Mouse (Mus musculus): ENCODE results near the gene Psmd14. TPM values are rescaled to one million over a fixed set of nuclear protein-coding genes. Genes with fewer than 3 reads are reported as not detected.

Gene Psmd14
- total RNA-seq, 4 experiments from 2014 or later: 103 to 132 (median 114) TPM

DNA sequence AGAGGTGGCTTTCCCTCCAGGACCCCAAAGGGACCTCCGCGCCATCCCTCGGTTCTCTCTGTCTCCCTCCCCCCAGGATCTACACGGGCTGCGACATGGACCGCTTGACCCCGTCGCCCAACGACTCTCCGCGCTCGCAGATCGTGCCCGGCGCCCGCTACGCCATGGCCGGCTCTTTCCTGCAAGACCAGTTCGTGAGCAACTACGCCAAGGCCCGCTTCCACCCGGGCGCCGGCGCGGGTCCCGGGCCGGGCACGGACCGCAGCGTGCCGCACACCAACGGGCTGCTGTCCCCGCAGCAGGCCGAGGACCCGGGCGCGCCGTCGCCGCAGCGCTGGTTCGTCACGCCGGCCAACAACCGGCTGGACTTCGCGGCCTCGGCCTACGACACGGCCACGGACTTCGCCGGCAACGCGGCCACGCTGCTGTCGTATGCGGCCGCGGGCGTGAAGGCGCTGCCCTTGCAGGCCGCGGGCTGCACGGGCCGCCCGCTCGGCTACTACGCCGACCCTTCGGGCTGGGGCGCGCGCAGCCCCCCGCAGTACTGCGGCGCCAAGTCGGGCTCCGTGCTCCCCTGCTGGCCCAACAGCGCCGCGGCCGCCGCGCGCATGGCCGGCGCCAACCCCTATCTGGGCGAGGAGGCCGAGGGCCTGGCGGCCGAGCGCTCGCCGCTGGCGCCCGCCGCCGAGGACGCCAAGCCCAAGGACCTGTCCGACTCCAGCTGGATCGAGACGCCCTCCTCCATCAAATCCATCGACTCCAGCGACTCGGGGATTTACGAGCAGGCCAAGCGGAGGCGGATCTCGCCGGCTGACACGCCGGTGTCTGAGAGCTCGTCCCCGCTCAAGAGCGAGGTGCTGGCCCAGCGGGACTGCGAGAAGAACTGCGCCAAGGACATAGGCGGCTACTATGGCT is 100.3 kb downstream of the Psmd14 start:
- DNase-seq (ENCODE audit: low spot score in 2 of 2): no peak

DNA sequence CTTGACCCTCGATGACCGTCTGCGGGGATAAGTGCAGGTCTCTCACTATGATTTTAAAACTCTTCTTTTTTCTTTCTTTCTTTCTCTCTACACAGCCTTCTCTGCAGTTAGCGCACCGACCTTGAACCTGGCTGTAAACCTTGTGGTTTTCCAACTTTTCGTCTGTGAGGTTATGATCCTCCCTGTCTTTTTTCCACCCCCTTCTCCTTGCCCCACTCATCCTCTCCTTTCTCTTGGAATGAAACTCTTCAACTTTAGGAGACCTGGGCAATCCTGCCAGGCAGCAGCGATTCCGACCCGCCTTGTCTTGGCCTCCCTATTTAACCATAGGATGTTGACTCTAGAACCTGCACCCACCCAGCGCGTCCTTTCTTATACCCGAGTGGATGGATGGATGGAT is 101.0 kb downstream of the Psmd14 start:
- no peak for DNase-seq (ENCODE audit: low spot score in 2 of 2)

DNA sequence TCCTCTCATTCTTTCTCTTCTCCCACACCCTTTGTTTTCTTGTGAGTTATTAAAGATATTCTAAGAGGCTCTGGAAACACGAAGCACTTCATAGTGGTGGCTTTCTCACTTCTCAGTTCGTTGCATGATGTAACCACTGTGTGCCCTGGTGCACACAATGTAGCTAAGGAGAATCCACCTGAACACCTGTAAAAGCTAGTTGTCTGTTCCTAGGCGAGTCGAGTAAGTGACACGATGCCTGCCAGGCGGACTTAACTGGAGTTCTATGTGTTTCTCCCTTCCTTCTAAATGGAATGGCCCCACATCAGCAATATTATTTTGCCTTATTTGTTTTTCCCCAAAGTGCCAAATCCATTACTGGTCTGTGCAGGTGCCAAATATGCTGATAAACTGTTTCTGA is 101.6 kb downstream of the Psmd14 start:
- DNase-seq (ENCODE audit: low spot score in 2 of 2): peak in 1 of 2 experiments; percentile 18

DNA sequence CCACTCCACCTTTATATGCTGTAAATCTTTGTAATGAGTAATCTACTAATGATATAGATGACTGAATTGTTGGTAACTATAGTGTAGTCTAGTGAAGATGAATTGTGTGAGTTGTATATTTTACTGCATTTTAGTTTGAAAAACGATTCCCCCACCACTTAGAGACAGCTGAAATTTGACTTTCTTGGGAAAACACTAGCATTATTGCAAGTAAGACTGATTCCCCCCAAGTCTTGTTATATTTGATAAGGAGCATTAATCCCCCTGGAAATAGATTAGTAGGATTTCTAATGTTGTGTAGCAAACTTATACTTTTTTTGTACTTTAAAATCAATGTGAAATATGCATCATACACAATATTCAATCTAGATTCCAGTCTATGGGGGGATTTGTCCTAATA is 102.0 kb downstream of the Psmd14 start:
- no peak for DNase-seq (ENCODE audit: low spot score in 2 of 2)

DNA sequence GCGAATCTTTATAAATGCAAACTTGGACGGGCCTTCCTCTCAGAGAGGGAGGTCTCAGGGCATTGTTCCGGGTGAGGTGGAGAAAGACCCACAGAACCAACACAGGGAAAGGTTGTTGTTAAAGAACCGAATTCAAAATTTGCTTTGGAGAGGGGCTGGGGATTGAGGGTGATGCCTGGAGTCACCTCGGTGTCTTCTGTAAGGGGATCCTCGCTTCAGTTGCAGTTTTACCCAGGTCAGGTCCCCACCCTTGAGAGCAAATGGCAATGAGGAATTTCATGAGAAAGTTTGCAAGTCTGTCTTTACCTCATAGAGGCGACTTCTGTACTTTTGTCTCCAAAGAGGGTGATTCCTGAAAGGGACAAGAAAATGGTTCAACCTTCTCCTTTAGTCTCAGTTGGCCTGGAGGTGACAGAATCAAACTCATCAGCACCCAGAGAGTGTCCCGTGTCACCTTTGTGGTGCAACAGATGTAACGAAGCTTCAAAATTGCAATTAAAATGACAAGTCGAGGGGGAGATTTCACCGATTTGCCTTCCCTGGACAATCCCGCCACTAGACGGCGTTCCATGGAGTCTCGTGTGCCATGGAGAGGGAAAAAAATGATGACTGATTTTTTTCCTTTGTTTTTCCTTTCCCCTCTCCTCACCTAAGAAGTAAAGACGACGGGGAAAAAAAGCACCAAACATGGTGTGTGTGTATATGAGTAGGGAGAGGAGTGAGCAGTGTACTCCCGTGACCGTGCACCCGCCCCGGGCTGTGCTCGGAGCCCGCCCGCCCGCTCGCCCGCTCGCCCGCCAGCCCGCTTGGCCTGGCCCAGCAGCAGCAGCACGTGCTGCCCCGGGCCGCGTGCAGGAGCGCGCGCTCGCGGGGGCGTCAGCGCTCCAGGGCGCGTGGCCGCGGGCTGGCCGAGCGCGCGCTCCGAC is 103.3 kb downstream of the Psmd14 start:
- peak in 1 of 2 experiments; percentile 18 for DNase-seq (ENCODE audit: low spot score in 2 of 2)

DNA sequence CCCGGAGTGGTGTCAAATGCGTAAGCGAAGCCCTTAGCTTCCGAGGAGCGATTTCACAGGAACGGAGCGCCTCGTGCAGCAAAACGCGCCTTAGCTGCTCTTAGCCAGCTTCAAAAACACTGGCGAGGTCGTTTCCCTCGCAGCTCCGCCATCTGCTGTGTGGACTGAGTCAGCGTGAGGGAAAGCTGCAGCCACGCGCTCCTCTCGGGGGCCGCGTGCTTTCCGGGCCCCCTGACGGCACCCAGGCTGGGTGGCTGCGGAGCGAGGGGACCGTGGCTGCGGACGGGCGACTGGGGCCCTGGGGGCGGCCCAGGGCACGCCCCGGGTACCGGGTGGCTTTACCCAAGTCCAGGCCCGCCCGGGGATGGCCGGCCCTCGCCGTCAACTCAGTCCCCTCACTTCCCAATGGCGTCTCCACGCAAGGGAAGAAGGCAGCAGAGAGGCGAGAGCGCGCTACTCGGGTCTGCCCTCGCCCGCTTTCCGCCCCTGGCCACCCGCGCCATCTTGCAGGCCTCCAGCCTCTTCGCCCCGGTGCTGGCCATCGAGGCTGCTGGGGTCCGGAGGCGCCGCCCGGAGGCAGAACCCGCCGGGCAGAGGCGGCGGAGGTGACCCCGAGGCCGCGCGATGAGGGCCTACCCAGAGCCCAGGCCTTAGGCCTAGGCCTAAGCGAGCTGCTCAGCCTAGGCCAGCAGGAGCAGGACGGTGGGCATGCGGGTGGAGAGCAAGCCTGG is 104.3 kb downstream of the Psmd14 start:
- DNase-seq (ENCODE audit: low spot score in 2 of 2): peak; percentile 19 to 58

DNA sequence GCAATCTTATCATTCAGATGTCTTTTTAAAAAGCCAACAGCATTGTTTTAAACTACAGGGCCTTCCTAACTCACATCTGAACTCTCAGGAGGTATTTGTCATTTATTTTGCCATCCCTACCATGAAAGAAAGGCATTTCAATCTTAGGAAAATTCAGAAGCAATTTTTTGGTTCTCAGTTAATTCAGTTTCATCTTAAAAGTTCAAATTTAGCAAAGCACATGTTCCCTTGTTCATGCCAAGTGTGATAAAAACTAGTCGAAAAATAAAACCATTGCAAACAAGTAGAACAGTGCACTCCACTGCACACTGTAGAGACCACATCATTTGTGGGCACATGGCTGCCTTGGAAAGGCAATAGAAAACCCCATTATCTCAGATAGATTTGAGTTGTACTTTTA is 106.7 kb downstream of the Psmd14 start:
- no peak for DNase-seq (ENCODE audit: low spot score in 2 of 2)

DNA sequence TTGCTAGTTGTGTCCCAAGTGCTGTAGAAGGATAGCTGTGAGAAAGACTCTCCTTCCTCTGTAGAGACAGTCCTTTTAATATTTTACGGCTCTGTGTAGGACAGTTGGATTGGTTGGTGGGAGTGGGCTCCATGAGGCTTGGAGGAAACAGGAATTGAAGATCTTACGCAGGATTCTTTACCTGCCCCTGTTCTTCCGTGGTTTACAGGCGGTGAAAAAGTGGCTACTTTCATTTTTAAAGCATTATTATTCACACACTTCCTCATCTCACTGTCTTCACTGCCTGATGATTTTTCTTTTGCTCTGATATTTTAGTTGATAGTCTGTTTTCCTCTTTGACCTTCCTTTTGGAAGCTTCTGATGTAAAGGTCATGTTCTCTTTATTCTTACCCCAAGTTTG is 108.7 kb downstream of the Psmd14 start:
- DNase-seq (ENCODE audit: low spot score in 2 of 2): no peak

DNA sequence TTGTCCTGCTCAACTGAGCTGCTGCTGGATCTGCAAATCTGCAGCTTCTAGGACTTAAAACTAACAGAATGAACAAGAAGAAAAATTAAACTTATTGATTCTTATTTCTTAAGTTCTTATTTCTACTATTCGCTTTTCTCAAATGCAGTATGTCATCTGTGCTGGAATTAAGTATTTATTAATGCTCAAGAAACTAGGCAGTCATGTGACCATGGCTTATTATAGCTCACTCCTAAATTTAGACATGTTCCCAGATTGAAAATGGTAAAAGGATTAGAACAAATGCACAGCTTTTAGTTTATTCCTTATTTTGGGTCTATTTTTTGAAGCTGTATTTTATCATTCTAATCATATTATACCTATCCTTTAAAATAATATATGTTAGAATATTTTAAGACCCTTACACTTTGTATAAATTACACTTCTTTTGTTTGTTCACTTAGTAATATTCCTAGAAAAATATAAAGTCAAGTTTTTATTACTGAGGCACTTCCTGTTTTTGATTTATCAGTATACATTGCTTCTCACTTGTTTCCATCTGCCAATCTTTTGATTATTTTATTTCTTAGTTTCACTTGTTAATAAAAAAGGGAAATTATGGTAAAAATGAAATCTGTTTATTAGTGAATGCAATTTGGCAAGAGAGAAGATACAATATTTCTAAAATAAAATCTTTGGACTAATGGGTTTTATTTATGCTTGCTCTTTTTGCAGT is 112.1 kb downstream of the Psmd14 start:
- DNase-seq (ENCODE audit: low spot score in 2 of 2): no peak

DNA sequence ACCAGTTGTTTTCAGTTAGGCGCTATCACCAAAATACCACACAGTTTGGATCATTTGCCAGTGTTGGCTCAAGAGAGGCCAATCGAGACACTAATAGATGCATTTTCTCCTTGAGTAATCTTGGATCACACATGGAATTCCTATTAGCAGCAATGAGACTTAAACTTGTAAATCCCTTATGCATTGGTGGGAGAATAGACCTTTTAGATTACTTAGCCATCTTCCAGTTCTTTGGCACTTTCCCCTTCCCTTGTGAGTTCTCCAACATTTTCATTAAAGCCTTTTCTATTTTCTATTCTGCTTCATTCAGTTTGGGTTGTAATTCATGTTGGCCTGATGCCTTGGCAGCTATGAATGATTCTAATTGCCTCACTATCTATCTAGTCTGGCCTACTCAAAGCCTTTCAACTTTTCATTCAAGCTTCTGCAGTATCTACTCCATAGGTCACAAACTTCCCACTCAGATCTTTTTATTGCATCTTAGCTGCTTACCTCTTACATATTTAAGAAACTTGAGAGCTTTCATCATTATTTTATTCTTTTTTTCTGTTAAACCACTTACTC is 125.8 kb downstream of the Psmd14 start:
- DNase-seq (ENCODE audit: low spot score in 2 of 2): no peak

Small RNAs within 50 kb of the gene (microRNA-seq; reads per million reads assigned to microRNA genes)
- 0 reads per million in 2 experiments for gene Gm22403

Other genes with a start within 250 kb of the Psmd14 start
- gene Tank, start 133.1 kb upstream of the Psmd14 start, total RNA-seq (2022): 10 to 100 TPM; 26.7 to 35.8 (median 29.9) TPM
- gene Tbr1, start 91.2 kb downstream of the Psmd14 start, total RNA-seq (2022): 100 to 1,000 TPM; 105 to 130 (median 109) TPM

Data from left cerebral cortex, adult 8-10 months (tissue).